Mouse (Mus musculus) liver, adult (tissue): ENCODE measurements around the gene Ttll12.

ENCODE experiments used
- GATA4 ChIP-seq: IDR thresholded peaks from 2 replicates; pipeline ENCODE4 v1.6.1; 2014; ENCODE audit warnings: mild to moderate bottlenecking, low read length; ENCODE audit not compliant: insufficient replicate concordance

The Ttll12 gene

DNA sequence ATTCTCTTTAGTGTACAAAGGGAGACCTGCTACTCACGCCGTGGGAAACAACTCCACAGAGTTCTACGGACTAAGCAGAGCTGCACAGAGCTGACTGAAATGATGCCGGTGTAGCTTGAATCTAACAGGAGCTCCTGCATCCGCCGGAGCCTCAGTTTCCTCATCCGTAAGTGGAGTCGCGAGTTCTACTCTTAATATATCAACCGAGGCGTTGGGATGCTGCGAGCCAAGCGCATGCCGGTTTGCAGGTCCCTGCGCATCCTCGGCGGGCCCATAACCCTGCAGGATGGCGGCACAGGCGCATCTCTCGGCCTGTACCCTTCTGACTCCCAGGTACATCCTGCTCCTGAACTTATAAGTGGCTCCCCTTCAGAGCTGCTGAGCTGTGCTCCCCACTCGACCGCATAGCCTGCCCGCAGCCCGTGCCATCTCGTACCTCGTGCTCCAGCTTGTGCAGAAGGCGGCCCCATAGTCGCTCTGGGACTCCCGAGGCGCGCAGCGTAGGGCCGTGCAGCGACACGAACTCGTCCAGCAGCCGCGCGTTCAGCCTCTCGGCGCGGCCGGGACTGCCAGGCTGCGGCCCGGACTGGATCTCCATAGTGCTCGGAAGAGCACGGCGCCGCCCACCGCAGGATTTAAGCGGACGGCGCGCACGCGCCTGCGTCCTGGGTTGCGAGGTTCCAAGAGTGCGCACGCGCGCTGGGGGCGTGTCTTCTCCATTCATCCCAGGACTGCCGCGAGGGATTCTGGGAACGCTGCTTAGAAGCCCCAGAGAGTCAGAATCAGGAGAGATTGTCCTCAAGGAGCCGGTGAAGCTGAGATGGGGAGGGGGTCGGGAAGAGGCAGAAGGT, at the start of gene Ttll12:
TSS of gene Ttll12 (minus strand) at position 645 of the 851 bp plus-strand sequence.
- no peak for TF ChIP-seq GATA4

DNA sequence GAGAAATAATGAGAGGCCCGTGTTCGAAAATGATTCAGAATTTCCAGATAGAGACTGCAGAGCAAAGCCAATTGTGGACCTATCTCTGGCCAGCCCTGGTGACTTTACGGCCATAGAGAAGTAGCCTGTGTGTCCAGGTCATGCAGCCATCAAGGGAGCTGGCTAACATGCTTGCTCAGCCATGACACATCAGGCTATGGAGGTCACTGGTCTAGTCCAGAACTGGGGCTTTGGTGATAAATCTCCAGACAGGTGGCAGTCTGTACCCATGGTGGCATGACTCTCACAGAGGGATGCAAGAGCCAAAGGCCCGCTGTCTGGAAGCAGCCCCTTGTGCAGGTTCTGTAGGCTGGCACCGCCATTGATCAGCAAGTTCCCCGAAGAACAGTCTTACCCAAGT, 47.6 kb upstream of the Ttll12 start:
- TF ChIP-seq GATA4 = no peak

- TF ChIP-seq GATA4 = no peak
Observed at GRCm38 (mm10) chr15:83640208-83640607, 45.3 kb upstream of the Ttll12 start.

DNA sequence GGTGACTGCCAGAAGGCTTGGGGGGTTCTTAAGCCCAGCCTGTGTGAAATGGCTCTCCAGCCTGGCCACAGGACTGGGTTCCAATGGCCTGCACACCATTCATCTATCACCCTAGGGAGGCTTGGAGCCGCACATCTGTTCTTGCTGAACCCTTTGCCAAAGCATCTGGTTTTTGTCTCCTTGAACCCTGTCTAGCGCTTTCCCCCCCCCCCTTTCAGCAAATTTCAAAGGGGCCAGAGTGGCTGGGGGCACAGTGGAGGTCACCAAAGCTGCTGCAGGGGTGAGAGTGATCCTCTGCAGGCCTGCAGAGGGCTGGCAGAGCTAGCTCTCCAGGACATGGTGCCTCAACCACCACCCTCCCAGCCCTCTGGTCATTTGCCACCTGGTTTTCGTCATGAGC, 44.2 kb upstream of the Ttll12 start:
- no peak for TF ChIP-seq GATA4

GRCm38 (mm10) chr15:83638196-83638899, 43.4 kb upstream of the Ttll12 start:
- no peak for TF ChIP-seq GATA4

GRCm38 (mm10) chr15:83636759-83637158, 41.8 kb upstream of the Ttll12 start:
- TF ChIP-seq GATA4 = no peak

- no peak for TF ChIP-seq GATA4
Observed at GRCm38 (mm10) chr15:83635251-83635650, 40.3 kb upstream of the Ttll12 start.

- no peak for TF ChIP-seq GATA4
Observed at GRCm38 (mm10) chr15:83634076-83634475, 39.1 kb upstream of the Ttll12 start.

DNA sequence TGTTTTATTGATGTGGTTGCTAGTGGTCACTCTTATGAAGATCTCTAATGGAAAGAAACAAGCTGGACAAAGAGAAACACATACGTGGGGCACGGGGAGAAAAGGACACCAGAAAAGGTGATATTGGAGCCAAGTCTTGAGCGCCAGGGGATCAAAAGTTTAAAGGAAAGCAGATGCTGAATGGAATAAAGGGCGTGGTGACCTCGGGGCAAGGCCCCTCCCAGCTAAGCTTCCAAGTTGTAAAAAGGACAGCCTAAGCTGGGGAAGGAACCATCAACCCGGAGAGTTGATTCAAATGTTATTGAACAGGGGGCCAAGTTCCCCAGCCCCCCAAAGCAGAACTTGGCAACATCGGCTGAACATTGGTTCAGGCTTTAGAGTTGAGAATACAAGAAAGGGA, 36.1 kb upstream of the Ttll12 start:
- TF ChIP-seq GATA4 = no peak

DNA sequence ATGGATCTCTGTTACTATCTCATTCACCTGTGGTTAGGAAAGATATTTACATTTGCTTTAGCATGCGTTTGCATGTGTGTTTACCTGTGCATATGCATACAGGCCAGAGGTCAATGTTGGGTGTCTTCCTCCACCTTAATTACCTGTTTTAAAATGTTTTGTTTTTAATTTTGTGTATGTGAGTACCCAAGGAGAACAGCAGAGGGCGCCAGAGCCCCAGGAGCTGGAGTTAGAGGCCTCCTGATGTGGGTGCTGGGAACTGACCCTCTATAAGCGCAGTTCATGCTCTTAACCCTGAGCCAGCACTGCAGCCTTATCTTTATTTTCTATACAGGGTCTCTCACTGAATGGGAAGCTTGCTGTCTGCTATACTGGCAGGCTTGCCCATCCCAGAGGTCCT, 34.8 kb upstream of the Ttll12 start:
- TF ChIP-seq GATA4 = no peak

GRCm38 (mm10) chr15:83626142-83626645, 31.2 kb upstream of the Ttll12 start:
- TF ChIP-seq GATA4 = no peak

- TF ChIP-seq GATA4 = no peak
Observed at GRCm38 (mm10) chr15:83615245-83615644, 20.3 kb upstream of the Ttll12 start.

- TF ChIP-seq GATA4 = no peak
Observed at GRCm38 (mm10) chr15:83607115-83607802, 12.3 kb upstream of the Ttll12 start.

DNA sequence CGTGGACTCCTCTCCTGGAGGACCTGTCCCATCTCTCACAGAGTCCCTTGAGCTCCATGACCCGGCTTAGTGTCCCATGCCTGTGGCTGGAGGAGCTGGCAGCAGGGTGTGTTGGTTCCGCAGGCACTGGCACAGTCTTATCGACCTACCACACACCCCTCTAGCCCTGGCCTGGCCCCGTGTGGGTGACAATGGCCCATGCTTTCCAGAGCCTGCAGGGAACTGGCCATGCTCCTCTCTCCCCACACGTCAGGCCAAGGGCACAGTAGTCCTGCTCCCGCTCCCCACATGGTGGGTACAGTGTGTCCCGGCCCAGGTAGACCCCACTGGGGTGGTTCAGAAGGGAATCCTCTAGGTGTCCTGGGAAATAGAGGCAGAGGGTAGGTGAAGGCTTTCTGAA, 11.7 kb upstream of the Ttll12 start:
- TF ChIP-seq GATA4 = no peak

DNA sequence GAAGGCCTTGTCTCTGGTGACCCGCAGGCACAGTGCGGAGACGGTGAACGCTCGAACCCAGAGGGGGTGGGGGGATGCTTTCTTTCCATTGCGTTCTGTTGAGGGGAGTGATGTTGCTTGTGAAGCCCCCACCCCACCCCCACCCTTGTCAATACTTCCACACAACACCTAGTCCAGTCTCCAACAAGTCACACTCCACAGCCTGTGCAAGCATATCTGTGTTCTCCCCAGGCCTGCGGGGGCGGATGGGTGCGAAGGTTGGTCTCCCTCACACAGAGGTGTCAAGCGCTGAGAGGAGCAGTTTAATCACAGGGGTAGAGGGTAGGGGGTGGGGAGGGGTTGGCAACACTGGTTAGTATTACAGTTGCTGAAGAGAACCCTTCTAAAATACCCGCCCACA, 11.3 kb upstream of the Ttll12 start:
- TF ChIP-seq GATA4 = no peak

- TF ChIP-seq GATA4 = no peak
Observed at GRCm38 (mm10) chr15:83603426-83603825, 8.5 kb upstream of the Ttll12 start.
